Mouse (Mus musculus): ENCODE measurements around the gene Hus1.

The Hus1 gene

GRCm38 (mm10) chr11:8978154-8978553 is 32.8 kb downstream of the Hus1 start:
- DNase-seq (ENCODE audit: low read depth) = no peak

- DNase-seq (ENCODE audit: low read depth) = no peak
Observed at GRCm38 (mm10) chr11:8973166-8973565, 37.8 kb downstream of the Hus1 start, which contains the start of gene Pkd1l1. TSS of gene Pkd1l1 (minus strand) at chr11:8973266.

- no peak for DNase-seq (ENCODE audit: low read depth)
Observed at GRCm38 (mm10) chr11:8972093-8972492, 38.9 kb downstream of the Hus1 start.

GRCm38 (mm10) chr11:8970509-8970908 is 40.5 kb downstream of the Hus1 start:
- no peak for DNase-seq (ENCODE audit: low read depth)

GRCm38 (mm10) chr11:8968094-8968493 is 42.9 kb downstream of the Hus1 start:
- no peak for DNase-seq (ENCODE audit: low read depth)

GRCm38 (mm10) chr11:8958572-8958971 is 52.4 kb downstream of the Hus1 start:
- DNase-seq (ENCODE audit: low read depth) = no peak

GRCm38 (mm10) chr11:8958108-8958507 is 52.9 kb downstream of the Hus1 start:
- DNase-seq (ENCODE audit: low read depth) = no peak

GRCm38 (mm10) chr11:8957023-8957422 is 54.0 kb downstream of the Hus1 start:
- DNase-seq (ENCODE audit: low read depth) = peak; percentile 21

GRCm38 (mm10) chr11:8955678-8956077 is 55.3 kb downstream of the Hus1 start:
- peak; percentile 22 for DNase-seq (ENCODE audit: low read depth)

- DNase-seq (ENCODE audit: low read depth) = no peak
Observed at GRCm38 (mm10) chr11:8949765-8950430, 61.1 kb downstream of the Hus1 start.

- DNase-seq (ENCODE audit: low read depth) = no peak
Observed at GRCm38 (mm10) chr11:8948871-8949270, 62.1 kb downstream of the Hus1 start.

- DNase-seq (ENCODE audit: low read depth) = no peak
Observed at GRCm38 (mm10) chr11:8944114-8944513, 66.9 kb downstream of the Hus1 start.

All from induced T-regulatory cell, adult 2 months (primary cell).